Mouse (Mus musculus): ENCODE measurements at regions not wholly inside any gene's neighbourhood (a gene's known extent, or its start where the extent isn't known, plus 50 kb on each side); places are given as distances from the start of the nearest gene placed in this dataset.

GRCm38 (mm10) chr7:136126393-136126792, 410.2 kb upstream of the Mki67 start:
- Histone ChIP-seq H3K27ac (no peak overlapping the region), H3K27me3 (no peaks in the 10 kb centered on the region), H3K4me3 (replicated peaks) (no peak overlapping the region), H3K36me3 (no peaks in the 10 kb centered on the region), H3K9ac (no peak overlapping the region), H3K4me1 (replicated peaks) (no peaks in the 10 kb centered on the region), H3K9me3 (replicated peaks) (no peaks in the 10 kb centered on the region), H3K4me2 (no peak overlapping the region)
- ATAC-seq (ENCODE audit: low read depth) (no peak), DNase-seq (no peak)
- 53% methylated on average over 3 of the region's 3 CpGs for WGBS (ENCODE audit: insufficient replicate concordance)

DNA sequence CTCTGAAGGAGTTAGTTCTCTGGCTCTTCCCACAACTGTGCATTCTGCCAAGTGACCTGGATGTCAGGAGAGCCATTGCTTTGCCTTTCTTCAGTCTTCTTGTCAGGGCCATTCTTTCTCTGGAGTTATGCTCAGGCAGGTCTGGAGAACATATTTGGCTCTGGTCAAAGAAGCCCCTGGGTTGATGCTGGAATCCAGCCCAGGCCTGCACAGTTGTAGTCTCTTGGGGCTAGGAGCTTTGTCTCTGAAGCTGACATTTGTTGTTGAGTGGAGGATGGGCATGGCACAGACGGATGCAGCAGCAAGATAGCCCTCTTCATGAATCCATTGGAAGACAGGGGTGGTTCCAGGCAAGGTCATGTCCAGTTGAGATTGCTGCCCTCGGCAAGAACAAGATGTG, 411.4 kb upstream of the Mki67 start:
- Histone ChIP-seq H3K4me3 (replicated peaks) (no peak overlapping the region), H3K9me3 (replicated peaks) (no peaks in the 10 kb centered on the region), H3K27ac (no peak overlapping the region), H3K27me3 (no peaks in the 10 kb centered on the region), H3K4me1 (replicated peaks) (no peaks in the 10 kb centered on the region), H3K36me3 (no peaks in the 10 kb centered on the region), H3K9ac (no peak overlapping the region), H3K4me2 (no peak overlapping the region)
- DNase-seq = no peak
- no peak for ATAC-seq (ENCODE audit: low read depth)
- 34% methylated on average over 2 of the region's 2 CpGs for WGBS (ENCODE audit: insufficient replicate concordance)

GRCm38 (mm10) chr7:136129721-136130123, 413.6 kb upstream of the Mki67 start:
- no peaks in the 10 kb centered on the region for H3K9me3 ChIP-seq (replicated peaks)
- no peaks in the 10 kb centered on the region for H3K4me1 ChIP-seq (replicated peaks)
- WGBS (ENCODE audit: insufficient replicate concordance) = 50% methylated on average over 7 of the region's 7 CpGs
- H3K36me3 ChIP-seq = no peaks in the 10 kb centered on the region
- H3K4me2 ChIP-seq = no peak overlapping the region
- no peak for ATAC-seq (ENCODE audit: low read depth)
- no peak for DNase-seq
- H3K4me3 ChIP-seq (replicated peaks) = no peak overlapping the region
- no peak overlapping the region for H3K27ac ChIP-seq
- H3K9ac ChIP-seq = no peak overlapping the region
- H3K27me3 ChIP-seq = no peaks in the 10 kb centered on the region

GRCm38 (mm10) chr7:136130666-136131239, 414.6 kb upstream of the Mki67 start:
- no peak for ATAC-seq (ENCODE audit: low read depth)
- H3K27me3 ChIP-seq = no peaks in the 10 kb centered on the region
- WGBS (ENCODE audit: insufficient replicate concordance) = 41% methylated on average over 10 of the region's 10 CpGs

DNA sequence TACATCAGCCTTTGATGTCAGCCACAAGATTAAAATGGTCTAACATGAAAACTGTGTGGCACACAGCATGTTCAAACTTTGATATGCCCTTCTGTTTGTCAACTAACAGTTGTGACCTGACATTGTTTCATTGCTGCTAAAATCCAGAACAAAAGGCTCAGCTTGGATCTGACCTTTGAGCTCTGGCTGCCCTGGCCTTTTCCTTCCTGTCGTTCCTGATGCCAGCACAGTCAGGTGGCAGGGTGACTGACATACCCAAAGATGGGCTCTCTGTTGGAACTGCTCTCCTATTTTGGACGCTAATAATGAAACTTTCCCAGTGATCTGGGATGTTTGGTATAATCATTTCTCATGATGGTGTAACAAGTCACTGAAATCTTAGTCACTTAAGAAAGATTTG, 416.8 kb upstream of the Mki67 start:
- Histone ChIP-seq H3K4me2 (no peak overlapping the region), H3K4me3 (replicated peaks) (no peak overlapping the region), H3K4me1 (replicated peaks) (no peaks in the 10 kb centered on the region), H3K27ac (no peak overlapping the region), H3K9me3 (replicated peaks) (no peaks in the 10 kb centered on the region), H3K9ac (no peak overlapping the region), H3K27me3 (no peaks in the 10 kb centered on the region), H3K36me3 (no peaks in the 10 kb centered on the region)
- 41% methylated on average over 2 of the region's 2 CpGs for WGBS (ENCODE audit: insufficient replicate concordance)
- ATAC-seq (ENCODE audit: low read depth) (no peak), DNase-seq (no peak)

More at GRCm38 (mm10) chr7:136130666-136131239, 414.6 kb upstream of the Mki67 start:
- Histone ChIP-seq H3K4me2 (no peak overlapping the region), H3K27ac (no peak overlapping the region), H3K4me3 (replicated peaks) (no peak overlapping the region), H3K9ac (no peak overlapping the region), H3K9me3 (replicated peaks) (no peaks in the 10 kb centered on the region), H3K36me3 (no peaks in the 10 kb centered on the region), H3K4me1 (replicated peaks) (no peaks in the 10 kb centered on the region)
- no peak for DNase-seq

- 50% methylated on average over 1 of the region's 1 CpGs for WGBS (ENCODE audit: insufficient replicate concordance)
- DNase-seq (no peak), ATAC-seq (ENCODE audit: low read depth) (no peak)
- H3K4me1 ChIP-seq (replicated peaks) = no peaks in the 10 kb centered on the region
- no peak overlapping the region for H3K4me3 ChIP-seq (replicated peaks)
- H3K36me3 ChIP-seq = no peaks in the 10 kb centered on the region
- no peak overlapping the region for H3K9ac ChIP-seq
- H3K27me3 ChIP-seq = no peaks in the 10 kb centered on the region
- H3K9me3 ChIP-seq (replicated peaks) = no peaks in the 10 kb centered on the region
- no peak overlapping the region for H3K27ac ChIP-seq
- no peak overlapping the region for H3K4me2 ChIP-seq
These were observed 420.5 kb upstream of the Mki67 start for GRCm38 (mm10) chr7:136136666-136137065.

- Histone ChIP-seq H3K4me3 (replicated peaks) (no peak overlapping the region), H3K27ac (no peak overlapping the region), H3K9me3 (replicated peaks) (no peaks in the 10 kb centered on the region), H3K9ac (no peak overlapping the region), H3K4me1 (replicated peaks) (no peaks in the 10 kb centered on the region), H3K27me3 (no peaks in the 10 kb centered on the region), H3K4me2 (no peak overlapping the region), H3K36me3 (no peaks in the 10 kb centered on the region)
- no peak for ATAC-seq (ENCODE audit: low read depth)
- DNase-seq = no peak
- 65% methylated on average over 2 of the region's 2 CpGs for WGBS (ENCODE audit: insufficient replicate concordance)
These were observed 421.2 kb upstream of the Mki67 start for GRCm38 (mm10) chr7:136137341-136137740.

GRCm38 (mm10) chr7:136137831-136138602, 421.9 kb upstream of the Mki67 start:
- H3K9ac ChIP-seq = no peak overlapping the region
- WGBS (ENCODE audit: insufficient replicate concordance) = 66% methylated on average over 15 of the region's 15 CpGs
- no peak for ATAC-seq (ENCODE audit: low read depth)
- H3K36me3 ChIP-seq = no peaks in the 10 kb centered on the region
- no peak overlapping the region for H3K4me3 ChIP-seq (replicated peaks)
- no peaks in the 10 kb centered on the region for H3K27me3 ChIP-seq
- H3K4me1 ChIP-seq (replicated peaks) = no peaks in the 10 kb centered on the region
- H3K4me2 ChIP-seq = no peak overlapping the region
- H3K27ac ChIP-seq = no peak overlapping the region
- H3K9me3 ChIP-seq (replicated peaks) = no peaks in the 10 kb centered on the region
- no peak for DNase-seq

GRCm38 (mm10) chr7:136142832-136143231, 426.7 kb upstream of the Mki67 start:
- H3K4me1 ChIP-seq (replicated peaks) = no peaks in the 10 kb centered on the region

GRCm38 (mm10) chr7:136150196-136150595, 434.0 kb upstream of the Mki67 start:
- Histone ChIP-seq H3K4me2 (no peak overlapping the region), H3K9ac (no peak overlapping the region), H3K4me1 (replicated peaks) (no peaks in the 10 kb centered on the region), H3K4me3 (replicated peaks) (no peak overlapping the region), H3K36me3 (no peaks in the 10 kb centered on the region), H3K27me3 (no peaks in the 10 kb centered on the region), H3K27ac (no peak overlapping the region), H3K9me3 (replicated peaks) (no peaks in the 10 kb centered on the region)
- WGBS (ENCODE audit: insufficient replicate concordance) = 52% methylated on average over 5 of the region's 5 CpGs
- no peak for ATAC-seq (ENCODE audit: low read depth)
- no peak for DNase-seq

More at GRCm38 (mm10) chr7:136142832-136143231, 426.7 kb upstream of the Mki67 start:
- no peak for ATAC-seq (ENCODE audit: low read depth)
- Histone ChIP-seq H3K9ac (no peak overlapping the region), H3K36me3 (no peaks in the 10 kb centered on the region), H3K9me3 (replicated peaks) (no peaks in the 10 kb centered on the region), H3K4me3 (replicated peaks) (no peak overlapping the region), H3K27ac (no peak overlapping the region), H3K27me3 (no peaks in the 10 kb centered on the region), H3K4me2 (no peak overlapping the region)
- no peak for DNase-seq

GRCm38 (mm10) chr7:136151301-136151930, 435.3 kb upstream of the Mki67 start:
- ATAC-seq (ENCODE audit: low read depth) (no peak), DNase-seq (no peak)
- Histone ChIP-seq H3K9me3 (replicated peaks) (no peaks in the 10 kb centered on the region), H3K9ac (no peak overlapping the region), H3K4me3 (replicated peaks) (no peak overlapping the region), H3K27ac (no peak overlapping the region), H3K4me1 (replicated peaks) (no peaks in the 10 kb centered on the region), H3K27me3 (no peaks in the 10 kb centered on the region), H3K4me2 (no peak overlapping the region), H3K36me3 (no peaks in the 10 kb centered on the region)
- 50% methylated on average over 4 of the region's 4 CpGs for WGBS (ENCODE audit: insufficient replicate concordance)

DNA sequence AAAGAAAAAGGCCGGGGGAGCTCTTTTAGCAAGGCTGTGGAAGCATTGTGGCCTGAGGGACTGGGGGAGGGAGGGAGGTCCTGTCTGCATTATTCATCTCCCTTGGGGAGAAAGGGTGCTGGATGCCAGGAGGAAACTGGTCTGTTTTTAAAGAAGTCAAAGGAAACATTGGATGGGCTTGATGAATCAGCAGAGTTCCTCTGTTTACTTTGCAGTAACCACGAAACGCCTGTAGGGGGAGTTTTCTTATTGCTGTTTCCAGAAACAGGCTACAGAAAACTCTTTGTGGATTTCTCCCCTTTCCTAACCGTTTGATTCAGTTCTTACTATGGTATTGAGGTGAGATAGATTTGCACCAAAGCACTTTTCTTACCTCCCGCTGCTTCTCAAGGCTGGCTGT, 436.3 kb upstream of the Mki67 start:
- H3K9ac ChIP-seq = no peak overlapping the region
- 29% methylated on average over 5 of the region's 5 CpGs for WGBS (ENCODE audit: insufficient replicate concordance)
- H3K36me3 ChIP-seq = no peaks in the 10 kb centered on the region
- no peak for ATAC-seq (ENCODE audit: low read depth)
- H3K27ac ChIP-seq = no peak overlapping the region
- H3K4me3 ChIP-seq (replicated peaks) = no peak overlapping the region
- no peaks in the 10 kb centered on the region for H3K9me3 ChIP-seq (replicated peaks)
- H3K27me3 ChIP-seq = no peaks in the 10 kb centered on the region
- H3K4me2 ChIP-seq = no peak overlapping the region
- DNase-seq = no peak
- no peaks in the 10 kb centered on the region for H3K4me1 ChIP-seq (replicated peaks)
